Mouse (Mus musculus) small intestine, adult 2 months (tissue): Measurements from ENCODE around the gene Uxs1. TPM values are rescaled to one million over a fixed set of nuclear protein-coding genes. Genes with fewer than 3 reads are reported as not detected.

Source experiments
- H3K27ac ChIP-seq: fragments of 200-500 bp; 2 replicates; pipeline ENCODE4 v1.5.1; 2012; ENCODE audit warnings: low read depth, low read length, control low read depth, inconsistent platforms; ENCODE audit not compliant: insufficient read depth
- H3K27me3 ChIP-seq: fragments of 200-500 bp; 2 replicates; pipeline ENCODE4 v1.6.1; 2012; ENCODE audit warnings: mild to moderate bottlenecking, moderate library complexity, low read length, inconsistent platforms; ENCODE audit not compliant: control insufficient read depth, insufficient read depth
- H3K36me3 ChIP-seq: fragments of 200-500 bp; 2 replicates; pipeline ENCODE4 v1.6.1; 2012; ENCODE audit warnings: mild to moderate bottlenecking, low read length, control low read depth, inconsistent platforms; ENCODE audit not compliant: control insufficient read depth, insufficient read depth
- H3K4me1 ChIP-seq: fragments of 200-500 bp; 2 replicates; pipeline ENCODE4 v1.6.1; 2012; ENCODE audit warnings: low read length, inconsistent platforms, mixed read lengths; ENCODE audit not compliant: control insufficient read depth, insufficient read depth, insufficient read length
- H3K4me3 ChIP-seq: fragments of 200-500 bp; 2 replicates; pipeline ENCODE4 v1.5.1; 2012; ENCODE audit warnings: low read depth, mild to moderate bottlenecking, control low read depth, inconsistent platforms, low read length, moderate library complexity
- CTCF ChIP-seq: fragments of 200-500 bp; IDR thresholded peaks from 2 replicates; pipeline ENCODE4 v1.5.1; 2012; ENCODE audit warnings: low read depth, mild to moderate bottlenecking, control low read depth, inconsistent platforms, low read length, moderate library complexity, mixed read lengths; ENCODE audit not compliant: insufficient replicate concordance, insufficient read length; ENCODE audit errors: extremely low read depth
- POLR2A ChIP-seq: fragments of 200-500 bp; IDR thresholded peaks from 2 replicates; pipeline ENCODE4 v1.6.1; 2012; ENCODE audit warnings: low read depth, mild to moderate bottlenecking, control low read depth, inconsistent platforms, low read length, moderate library complexity
- WGBS: fragments of 180-500 bp; shearing (Covaris S2); methylation state at CpG from one replicate; pipeline ENCODE4 v1.1.7; 2018; 5-methylcytosine and 5-hydroxymethylcytosine counted together
- polyA plus RNA-seq: library from polyadenylated mRNA; depleted of rRNA; stranded (reverse); fragments of >200 nt; gene quantifications from 2 replicates; pipeline ENCODE4 v1.2.3, GENCODE M21; 2012

Uxs1 gene
- polyA plus RNA-seq, 1 experiment = 4.1 TPM

- Histone ChIP-seq H3K36me3 (no peaks in the 10 kb centered on the region), H3K27ac (no peak overlapping the region), H3K4me1 (no peaks in the 10 kb centered on the region; the same call in 1 of the 2 replicates), H3K27me3 (no peaks in the 10 kb centered on the region), H3K4me3 (no peak overlapping the region)
- 76% methylated on average over 2 of the region's 2 CpGs for WGBS
- TF ChIP-seq POLR2A = no peak
- TF ChIP-seq CTCF = no peak
These were observed 18.2 kb downstream of the Uxs1 start for GRCm38 (mm10) chr1:43809351-43809750.

- H3K27me3 ChIP-seq = no peaks in the 10 kb centered on the region
- H3K27ac ChIP-seq = no peak overlapping the region
- TF ChIP-seq POLR2A = no peak
- no peak for TF ChIP-seq CTCF
- WGBS = 79% methylated on average over 1 of the region's 1 CpGs
- H3K4me3 ChIP-seq = no peak overlapping the region
- peaks cover 11% of the 10 kb centered on the region for H3K36me3 ChIP-seq
- H3K4me1 ChIP-seq = no peaks in the 10 kb centered on the region
These were observed 23.6 kb downstream of the Uxs1 start for GRCm38 (mm10) chr1:43803906-43804474.

GRCm38 (mm10) chr1:43798048-43798447, 29.6 kb downstream of the Uxs1 start:
- TF ChIP-seq CTCF = no peak
- TF ChIP-seq POLR2A = no peak
- no peaks in the 10 kb centered on the region for H3K27me3 ChIP-seq
- WGBS = 90% methylated on average over 3 of the region's 3 CpGs

GRCm38 (mm10) chr1:43789765-43790164, 37.8 kb downstream of the Uxs1 start:
- no peaks in the 10 kb centered on the region for H3K36me3 ChIP-seq
- no peaks in the 10 kb centered on the region for H3K27me3 ChIP-seq
- WGBS = 39% methylated on average over 2 of the region's 2 CpGs
- H3K27ac ChIP-seq = no peak overlapping the region
- no peak for TF ChIP-seq CTCF
- TF ChIP-seq POLR2A = no peak
- H3K4me3 ChIP-seq = no peak overlapping the region
- peaks cover 2% of the 10 kb centered on the region; the same call in 1 of the 2 replicates for H3K4me1 ChIP-seq

More at GRCm38 (mm10) chr1:43798048-43798447, 29.6 kb downstream of the Uxs1 start:
- Histone ChIP-seq H3K36me3 (peaks cover 7% of the 10 kb centered on the region), H3K27ac (no peak overlapping the region), H3K4me1 (0 out of 2 replicates have a peak, but pooled peaks cover 1% of the 10 kb centered on the region), H3K4me3 (no peak overlapping the region)

- 89% methylated on average over 5 of the region's 5 CpGs for WGBS
These were observed 40.9 kb downstream of the Uxs1 start for GRCm38 (mm10) chr1:43786711-43787110.

GRCm38 (mm10) chr1:43785316-43785715, 42.3 kb downstream of the Uxs1 start:
- 68% methylated on average over 5 of the region's 5 CpGs for WGBS
- H3K27me3 ChIP-seq = no peaks in the 10 kb centered on the region
- H3K4me1 ChIP-seq = peaks cover 2% of the 10 kb centered on the region; the same call in 1 of the 2 replicates
- TF ChIP-seq POLR2A = no peak
- TF ChIP-seq CTCF = no peak
- no peak overlapping the region for H3K27ac ChIP-seq
- H3K36me3 ChIP-seq = no peaks in the 10 kb centered on the region
- no peak overlapping the region for H3K4me3 ChIP-seq

More at GRCm38 (mm10) chr1:43786711-43787110, 40.9 kb downstream of the Uxs1 start:
- Histone ChIP-seq H3K4me1 (peaks cover 2% of the 10 kb centered on the region; the same call in 1 of the 2 replicates), H3K4me3 (no peak overlapping the region), H3K27me3 (no peaks in the 10 kb centered on the region), H3K36me3 (no peaks in the 10 kb centered on the region), H3K27ac (no peak overlapping the region)
- TF ChIP-seq POLR2A (no peak), CTCF (no peak)

- H3K4me3 ChIP-seq = no peak overlapping the region
- 89% methylated on average over 3 of the region's 3 CpGs for WGBS
- no peak overlapping the region for H3K27ac ChIP-seq
These were observed 44.4 kb downstream of the Uxs1 start for GRCm38 (mm10) chr1:43783186-43783585.

More at GRCm38 (mm10) chr1:43783186-43783585, 44.4 kb downstream of the Uxs1 start:
- Histone ChIP-seq H3K4me1 (no peaks in the 10 kb centered on the region), H3K36me3 (peaks cover 5% of the 10 kb centered on the region), H3K27me3 (no peaks in the 10 kb centered on the region)
- TF ChIP-seq POLR2A (no peak), CTCF (no peak)
